Mouse (Mus musculus) intestine, embryonic 16.5 days (tissue): ENCODE data around the gene Eif2s1. TPM values are rescaled to one million over a fixed set of nuclear protein-coding genes. Genes with fewer than 3 reads are reported as not detected.
A peak's percentile ranks its signal among the peaks of the same experiment; 100 is the strongest.

Experiments used
- ATAC-seq: fragments of 200-750 bp; cut with Nextera tagmentation; 2 replicates; pipeline ENCODE4 v1.8.0; 2017; ENCODE audit warnings: moderate TSS enrichment, moderate library complexity
- H3K27ac ChIP-seq: fragments of 300-500 bp; sonication (generic); 2 replicates; pipeline ENCODE4 v1.5.1; 2014; ENCODE audit warnings: mild to moderate bottlenecking, low read length
- H3K27me3 ChIP-seq: fragments of 300-500 bp; sonication (generic); replicated peaks from 2 replicates; pipeline ENCODE4 v1.6.1; 2014; ENCODE audit warnings: low read length, control low read depth, mixed read lengths; ENCODE audit not compliant: control insufficient read depth, insufficient read depth
- H3K36me3 ChIP-seq: fragments of 300-500 bp; sonication (generic); 2 replicates; pipeline ENCODE4 v1.6.1; 2014; ENCODE audit warnings: low read length, control low read depth; ENCODE audit not compliant: control insufficient read depth, insufficient read depth
- H3K4me1 ChIP-seq: fragments of 300-500 bp; sonication (generic); 2 replicates; pipeline ENCODE4 v1.6.1; 2014; ENCODE audit warnings: low read length, control low read depth, mixed read lengths; ENCODE audit not compliant: control insufficient read depth, insufficient read depth
- H3K4me2 ChIP-seq: fragments of 300-500 bp; sonication (generic); 2 replicates; pipeline ENCODE4 v1.6.1; 2014; ENCODE audit warnings: low read depth, low read length, control low read depth
- H3K4me3 ChIP-seq: fragments of 300-500 bp; sonication (generic); 2 replicates; pipeline ENCODE4 v1.5.1; 2014; ENCODE audit warnings: mild to moderate bottlenecking, low read length
- H3K9ac ChIP-seq: fragments of 300-500 bp; sonication (generic); 2 replicates; pipeline ENCODE4 v1.6.1; 2014; ENCODE audit warnings: low read depth, low read length
- H3K9me3 ChIP-seq: fragments of 300-500 bp; sonication (generic); 2 replicates; pipeline ENCODE4 v1.6.1; 2016; ENCODE audit warnings: low read length, control low read depth; ENCODE audit not compliant: control insufficient read depth
- whole genome bisulfite sequencing: fragments of 180-500 bp; shearing (Covaris S2); extraction: QIAGEN DNeasy Blood & Tissue Kit; methylation state at CpG from one replicate; pipeline ENCODE4 v1.1.7; 2014; 5-methylcytosine and 5-hydroxymethylcytosine counted together
- polyA plus RNA-seq: library from polyadenylated mRNA; unstranded; fragments of >200 nt; fragmentation: Nextera tagmentation; extraction: Ambion mirVana; gene quantifications from 2 replicates; pipeline ENCODE4 v1.2.1, GENCODE M21; 2015

Gene Eif2s1
- polyA plus RNA-seq, 1 experiment from 2014 or later = 205 TPM

GRCm38 (mm10) chr12:78908081-78908605 is 46.5 kb downstream of the Eif2s1 start:
- no peak overlapping the region for H3K27ac ChIP-seq

GRCm38 (mm10) chr12:78910684-78911461 is 49.3 kb downstream of the Eif2s1 start:
- H3K9ac ChIP-seq = peak overlapping the region; percentile 38

More at GRCm38 (mm10) chr12:78908081-78908605, 46.5 kb downstream of the Eif2s1 start:
- no peak for ATAC-seq
- Histone ChIP-seq H3K36me3 (no peaks in the 10 kb centered on the region), H3K4me3 (no peak overlapping the region), H3K4me2 (no peak overlapping the region), H3K27me3 (peaks cover 14% of the 10 kb centered on the region), H3K9ac (no peak overlapping the region), H3K9me3 (no peaks in the 10 kb centered on the region), H3K4me1 (peaks cover 22% of the 10 kb centered on the region)
- WGBS = 75% methylated on average over 6 of the region's 6 CpGs

GRCm38 (mm10) chr12:78911707-78912417 is 50.2 kb downstream of the Eif2s1 start:
- peak; percentile 72 for ATAC-seq
- Histone ChIP-seq H3K9ac (peak overlapping the region; percentile 38; the same call in 1 of the 2 replicates), H3K4me1 (peaks cover 24% of the 10 kb centered on the region), H3K27ac (peak overlapping the region; percentile 80), H3K9me3 (no peaks in the 10 kb centered on the region), H3K4me2 (peak overlapping the region; percentile 81), H3K27me3 (peaks cover 14% of the 10 kb centered on the region), H3K36me3 (no peaks in the 10 kb centered on the region), H3K4me3 (peak overlapping the region; percentile 42)
- 2% methylated on average over 37 of the region's 37 CpGs for WGBS

More at GRCm38 (mm10) chr12:78910684-78911461, 49.3 kb downstream of the Eif2s1 start:
- peaks cover 27% of the 10 kb centered on the region for H3K4me1 ChIP-seq
- ATAC-seq = peak; percentile 83
- peak overlapping the region; percentile 81 for H3K4me2 ChIP-seq
- WGBS = 13% methylated on average over 16 of the region's 16 CpGs
- no peaks in the 10 kb centered on the region for H3K36me3 ChIP-seq
- peaks cover 14% of the 10 kb centered on the region for H3K27me3 ChIP-seq
- peak overlapping the region; percentile 80 for H3K27ac ChIP-seq
- H3K9me3 ChIP-seq = no peaks in the 10 kb centered on the region
- peak overlapping the region; percentile 42 for H3K4me3 ChIP-seq

- H3K4me3 ChIP-seq = no peak overlapping the region
- WGBS = 67% methylated on average over 4 of the region's 4 CpGs
- peaks cover 21% of the 10 kb centered on the region for H3K4me1 ChIP-seq
- no peaks in the 10 kb centered on the region for H3K36me3 ChIP-seq
- peak; percentile 55 for ATAC-seq
- H3K27me3 ChIP-seq = peaks cover 14% of the 10 kb centered on the region
- no peak overlapping the region; the same call in 1 of the 2 replicates for H3K27ac ChIP-seq
- no peaks in the 10 kb centered on the region for H3K9me3 ChIP-seq
- no peak overlapping the region for H3K9ac ChIP-seq
- H3K4me2 ChIP-seq = no peak overlapping the region
Observed at GRCm38 (mm10) chr12:78914458-78914857, 52.8 kb downstream of the Eif2s1 start.

- Histone ChIP-seq H3K9ac (no peak overlapping the region), H3K27me3 (peaks cover 11% of the 10 kb centered on the region), H3K4me2 (no peak overlapping the region), H3K9me3 (no peaks in the 10 kb centered on the region), H3K4me1 (peaks cover 17% of the 10 kb centered on the region), H3K4me3 (no peak overlapping the region), H3K27ac (no peak overlapping the region), H3K36me3 (no peaks in the 10 kb centered on the region)
- 82% methylated on average over 3 of the region's 3 CpGs for WGBS
- no peak for ATAC-seq
Observed at GRCm38 (mm10) chr12:78915561-78915960, 53.9 kb downstream of the Eif2s1 start.

DNA sequence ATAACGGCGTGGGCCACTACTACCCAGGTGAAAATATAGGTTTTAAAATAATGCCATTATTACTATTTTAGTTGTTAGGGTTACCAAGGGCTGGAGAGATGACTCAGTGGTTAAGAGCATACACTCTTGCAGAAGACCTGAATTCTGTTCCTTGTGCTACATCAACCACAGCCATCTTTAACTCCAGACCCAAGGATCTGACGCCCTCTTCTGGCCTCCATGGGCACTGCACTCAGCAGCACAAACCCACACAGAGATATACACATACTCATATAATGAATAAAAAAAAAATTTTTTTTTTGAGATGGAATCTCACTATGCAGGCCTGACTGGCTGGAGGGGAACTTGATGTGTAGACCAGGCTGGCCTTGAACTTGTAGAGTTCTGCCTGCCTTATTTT is 54.7 kb downstream of the Eif2s1 start:
- no peak for ATAC-seq
- peaks cover 6% of the 10 kb centered on the region for H3K27me3 ChIP-seq

DNA sequence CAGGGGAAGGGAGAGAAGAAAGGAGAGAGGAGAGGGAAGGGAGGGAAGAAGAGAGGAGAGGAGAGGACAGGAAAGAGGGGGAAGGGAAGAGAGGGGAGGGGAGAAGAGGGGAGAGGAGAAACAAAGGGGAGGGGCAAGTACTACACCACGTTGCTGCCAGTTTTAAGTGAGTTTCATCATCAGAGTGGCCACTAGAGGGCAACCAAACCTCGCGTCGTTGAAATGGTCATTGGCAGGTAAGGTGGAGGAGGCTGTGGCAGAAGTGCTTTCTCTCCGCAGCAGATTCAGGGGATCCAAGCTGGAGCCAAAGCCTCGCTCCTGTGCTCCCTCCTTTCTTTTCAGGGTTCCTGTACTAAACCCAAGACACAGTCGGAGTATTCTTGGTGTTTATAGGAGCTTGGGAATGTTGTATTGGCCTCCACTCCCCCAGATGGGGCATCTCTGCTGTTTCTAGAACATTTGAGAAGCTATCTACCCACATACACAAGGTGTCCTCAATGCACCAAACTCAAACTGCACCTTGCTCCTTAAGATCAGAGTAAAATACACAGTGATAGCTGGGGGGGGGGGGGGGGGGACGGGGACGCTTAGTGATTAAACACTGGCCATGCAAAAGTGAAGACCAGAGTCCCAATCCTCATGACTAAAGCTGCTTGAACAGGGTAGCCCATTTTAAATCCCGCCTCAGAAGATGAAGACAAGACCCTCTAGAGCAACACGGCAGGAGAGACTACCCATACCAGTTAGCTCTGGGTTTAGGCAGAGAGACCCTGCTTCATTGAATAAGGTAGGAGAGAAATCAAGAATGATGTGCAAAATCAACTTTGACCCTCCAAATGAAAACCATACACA is 56.8 kb downstream of the Eif2s1 start:
- WGBS = 13% methylated on average over 9 of the region's 11 CpGs
- Histone ChIP-seq H3K9me3 (no peaks in the 10 kb centered on the region), H3K4me1 (0 out of 2 replicates have a peak, but pooled peaks cover 5% of the 10 kb centered on the region), H3K9ac (no peak overlapping the region), H3K27ac (no peak overlapping the region), H3K27me3 (no peaks in the 10 kb centered on the region), H3K36me3 (no peaks in the 10 kb centered on the region), H3K4me3 (peak overlapping the region; percentile 20; the same call in 1 of the 2 replicates), H3K4me2 (no peak overlapping the region; the same call in 1 of the 2 replicates)
- peak; percentile 60 for ATAC-seq

More for the DNA sequence above, 54.7 kb downstream of the Eif2s1 start:
- Histone ChIP-seq H3K9ac (no peak overlapping the region), H3K4me1 (peaks cover 10% of the 10 kb centered on the region; the same call in 1 of the 2 replicates), H3K27ac (no peak overlapping the region), H3K9me3 (no peaks in the 10 kb centered on the region), H3K4me2 (no peak overlapping the region), H3K4me3 (no peak overlapping the region), H3K36me3 (no peaks in the 10 kb centered on the region)
- WGBS = 73% methylated on average over 3 of the region's 3 CpGs

DNA sequence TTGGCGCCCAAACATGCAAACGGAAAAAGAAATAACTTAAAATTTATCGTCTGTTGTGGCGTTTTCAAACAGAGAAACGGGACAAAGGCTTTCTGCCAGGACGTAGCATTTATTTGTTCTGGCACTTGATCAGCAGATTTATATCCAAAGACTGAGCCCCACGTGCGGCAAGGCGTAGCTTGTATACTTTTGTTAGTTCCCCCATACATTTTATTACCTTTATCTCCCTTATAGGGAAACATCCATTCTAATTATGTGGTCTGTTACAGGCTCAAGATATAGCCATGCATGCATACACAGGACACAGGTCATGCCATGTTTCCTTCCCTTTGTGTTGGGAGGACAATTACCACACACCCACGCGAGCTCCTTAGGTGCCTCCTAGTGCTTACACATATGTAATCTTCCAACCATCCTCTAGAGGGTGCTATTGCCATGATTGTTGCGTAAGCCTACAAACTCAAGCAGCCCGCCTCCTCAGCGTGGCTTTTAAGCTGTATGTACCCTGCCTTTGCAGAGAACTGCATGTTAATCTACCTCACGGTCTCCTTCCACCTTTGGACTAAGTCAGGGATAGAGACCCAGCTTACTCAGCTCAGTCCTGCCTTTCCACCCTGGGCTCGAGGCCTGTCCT is 57.6 kb downstream of the Eif2s1 start:
- H3K36me3 ChIP-seq = no peaks in the 10 kb centered on the region
- H3K9ac ChIP-seq = no peak overlapping the region
- ATAC-seq = peak; percentile 62
- no peak overlapping the region for H3K4me3 ChIP-seq
- no peak overlapping the region for H3K27ac ChIP-seq
- 25% methylated on average over 16 of the region's 16 CpGs for WGBS
- no peaks in the 10 kb centered on the region for H3K27me3 ChIP-seq
- H3K9me3 ChIP-seq = no peaks in the 10 kb centered on the region
- no peak overlapping the region for H3K4me2 ChIP-seq
- no peaks in the 10 kb centered on the region for H3K4me1 ChIP-seq
